Mouse (Mus musculus): Measurements from ENCODE around the gene Jph4. TPM values are rescaled to one million over a fixed set of nuclear protein-coding genes. Genes with fewer than 3 reads are reported as not detected.

Gene Jph4
- polyA plus RNA-seq, 1 experiment, result not detected

- H3K36me3 ChIP-seq (ENCODE audit: control insufficient read depth, insufficient read depth), result no peaks in the 10 kb centered on the region
- H3K79me2 ChIP-seq (ENCODE audit: control insufficient read depth, insufficient read depth), result no peaks in the 10 kb centered on the region
- no peak overlapping the region for H3ac ChIP-seq (ENCODE audit: control insufficient read depth, insufficient read length, low read depth)
- H3K27me3 ChIP-seq (ENCODE audit: control insufficient read depth, insufficient read depth, insufficient read length), result peaks cover 54% of the 10 kb centered on the region
- no peaks in the 10 kb centered on the region for H3K79me3 ChIP-seq (ENCODE audit: low read depth)
- no peak overlapping the region for H3K4me3 ChIP-seq (ENCODE audit: insufficient read depth, poor library complexity, severe bottlenecking)
- no peak for TF ChIP-seq MYOD1 (IDR thresholded peaks at IDR 0.05; ENCODE audit: control insufficient read depth, insufficient read length, low read depth)
- no peak for TF ChIP-seq USF1 (IDR thresholded peaks at IDR 0.05; ENCODE audit: low read depth)
- TF ChIP-seq FOSL1 (IDR thresholded peaks at IDR 0.05; ENCODE audit: insufficient read depth, low read length, poor library complexity, severe bottlenecking), result no peak
- no peak for TF ChIP-seq CTCF (IDR thresholded peaks at IDR 0.05; ENCODE audit: control insufficient read depth, insufficient read depth, insufficient read length)
- no peak for TF ChIP-seq MAX (IDR thresholded peaks at IDR 0.05)
- no peak for TF ChIP-seq CEBPB (IDR thresholded peaks at IDR 0.05; ENCODE audit: low read depth)
- TF ChIP-seq MYOG (IDR thresholded peaks at IDR 0.05; ENCODE audit: control insufficient read depth, extremely low read depth, insufficient read length), result no peak
Measured at GRCm38 (mm10) chr14:55114759-55115701, 1.7 kb downstream of the Jph4 start.

DNA sequence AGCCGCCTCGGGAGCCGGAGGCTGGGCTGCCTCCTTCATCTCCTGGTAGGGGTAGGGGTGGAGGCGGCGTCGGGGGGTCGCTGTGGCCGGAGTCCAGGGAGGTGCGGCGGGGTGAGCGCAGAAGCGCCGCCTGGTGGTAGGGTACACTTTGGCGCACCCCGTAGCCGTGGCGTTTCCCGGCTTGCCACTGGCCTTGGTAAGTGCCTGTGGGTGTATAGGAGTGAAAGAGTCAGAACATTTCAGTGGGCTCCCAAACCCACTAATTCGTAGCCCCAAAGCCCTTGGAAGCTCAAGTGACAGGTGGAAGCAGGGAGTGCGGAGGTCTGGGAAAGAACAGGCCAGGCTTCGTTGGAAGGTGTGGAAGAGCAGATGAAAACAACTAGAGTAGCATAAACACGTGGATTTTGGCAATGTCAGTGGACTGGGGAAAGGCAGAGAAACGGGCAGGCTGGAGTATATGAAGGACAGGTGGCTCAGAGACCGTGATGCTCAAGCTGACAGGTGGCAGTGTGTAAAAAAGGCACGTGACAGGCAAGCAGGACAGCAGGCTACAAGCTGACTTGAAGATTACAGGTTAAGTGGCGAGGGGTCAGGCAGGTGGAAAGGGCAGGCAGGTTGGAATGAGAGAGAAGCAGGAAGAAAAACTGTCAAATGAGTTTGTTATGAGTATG, 2.6 kb downstream of the Jph4 start:
- Histone ChIP-seq H3ac (ENCODE audit: control insufficient read depth, insufficient read length, low read depth) (no peak overlapping the region), H3K4me3 (ENCODE audit: insufficient read depth, poor library complexity, severe bottlenecking) (no peak overlapping the region), H3K36me3 (ENCODE audit: control insufficient read depth, insufficient read depth) (no peaks in the 10 kb centered on the region), H3K27me3 (ENCODE audit: control insufficient read depth, insufficient read depth, insufficient read length) (peaks cover 64% of the 10 kb centered on the region), H3K79me2 (ENCODE audit: control insufficient read depth, insufficient read depth) (no peaks in the 10 kb centered on the region), H3K79me3 (ENCODE audit: low read depth) (no peaks in the 10 kb centered on the region)
- TF ChIP-seq FOSL1 (IDR thresholded peaks at IDR 0.05; ENCODE audit: insufficient read depth, low read length, poor library complexity, severe bottlenecking), result no peak
- TF ChIP-seq CTCF (IDR thresholded peaks at IDR 0.05; ENCODE audit: control insufficient read depth, insufficient read depth, insufficient read length), result peak; percentile 44
- no peak for TF ChIP-seq MAX (IDR thresholded peaks at IDR 0.05)
- TF ChIP-seq MYOD1 (IDR thresholded peaks at IDR 0.05; ENCODE audit: control insufficient read depth, insufficient read length, low read depth), result no peak

DNA sequence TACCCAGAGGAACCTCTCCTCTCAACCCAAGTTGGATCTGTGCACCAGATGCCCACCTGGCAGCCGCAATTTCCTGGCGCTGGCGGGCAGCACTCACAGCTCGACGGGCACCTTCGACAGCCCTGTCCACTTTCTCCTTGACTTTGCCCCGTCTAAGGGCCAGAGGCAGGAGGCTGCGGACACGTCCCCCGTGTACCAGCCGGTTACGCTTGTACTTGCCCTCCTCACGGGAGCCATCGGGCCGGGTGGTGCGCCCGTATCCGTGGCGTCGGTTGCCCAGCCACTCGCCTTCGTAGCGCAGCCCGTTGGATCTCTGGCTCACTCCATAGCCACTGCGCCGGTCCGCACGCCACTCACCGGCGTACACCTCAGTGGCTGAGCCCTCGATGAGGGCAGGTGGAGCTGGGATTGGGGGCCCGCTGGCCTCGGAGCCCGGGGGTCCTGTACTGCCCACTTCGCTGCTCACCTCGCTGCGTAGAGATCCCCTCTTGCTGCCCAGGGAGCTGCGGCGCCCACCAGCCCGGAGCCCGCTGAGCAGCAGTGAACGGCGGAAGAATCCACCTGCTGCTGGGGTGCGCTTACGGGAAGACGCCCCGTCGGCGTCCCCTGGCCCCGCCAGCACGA, 3.3 kb downstream of the Jph4 start:
- H3ac ChIP-seq (ENCODE audit: control insufficient read depth, insufficient read length, low read depth), result no peak overlapping the region
- TF ChIP-seq CEBPB (IDR thresholded peaks at IDR 0.05; ENCODE audit: low read depth) (no peak), MAX (IDR thresholded peaks at IDR 0.05) (no peak), USF1 (IDR thresholded peaks at IDR 0.05; ENCODE audit: low read depth) (no peak), MYOD1 (IDR thresholded peaks at IDR 0.05; ENCODE audit: control insufficient read depth, insufficient read length, low read depth) (no peak)
- no peaks in the 10 kb centered on the region for H3K36me3 ChIP-seq (ENCODE audit: control insufficient read depth, insufficient read depth)
- H3K27me3 ChIP-seq (ENCODE audit: control insufficient read depth, insufficient read depth, insufficient read length), result peaks cover 65% of the 10 kb centered on the region
- H3K4me3 ChIP-seq (ENCODE audit: insufficient read depth, poor library complexity, severe bottlenecking), result no peak overlapping the region
- H3K79me3 ChIP-seq (ENCODE audit: low read depth), result no peaks in the 10 kb centered on the region
- no peaks in the 10 kb centered on the region for H3K79me2 ChIP-seq (ENCODE audit: control insufficient read depth, insufficient read depth)

GRCm38 (mm10) chr14:55111720-55112119, 5.0 kb downstream of the Jph4 start:
- Histone ChIP-seq H3ac (ENCODE audit: control insufficient read depth, insufficient read length, low read depth) (no peak overlapping the region), H3K27me3 (ENCODE audit: control insufficient read depth, insufficient read depth, insufficient read length) (peaks cover 62% of the 10 kb centered on the region), H3K79me3 (ENCODE audit: low read depth) (no peaks in the 10 kb centered on the region), H3K79me2 (ENCODE audit: control insufficient read depth, insufficient read depth) (no peaks in the 10 kb centered on the region), H3K36me3 (ENCODE audit: control insufficient read depth, insufficient read depth) (no peaks in the 10 kb centered on the region), H3K4me3 (ENCODE audit: insufficient read depth, poor library complexity, severe bottlenecking) (no peak overlapping the region)
- TF ChIP-seq USF1 (IDR thresholded peaks at IDR 0.05; ENCODE audit: low read depth) (no peak), MAX (IDR thresholded peaks at IDR 0.05) (no peak), CTCF (IDR thresholded peaks at IDR 0.05; ENCODE audit: control insufficient read depth, insufficient read depth, insufficient read length) (no peak), CEBPB (IDR thresholded peaks at IDR 0.05; ENCODE audit: low read depth) (no peak)

- Histone ChIP-seq H3K4me3 (ENCODE audit: insufficient read depth, poor library complexity, severe bottlenecking) (no peak overlapping the region), H3K79me2 (ENCODE audit: control insufficient read depth, insufficient read depth) (no peaks in the 10 kb centered on the region), H3K27me3 (ENCODE audit: control insufficient read depth, insufficient read depth, insufficient read length) (peaks cover 47% of the 10 kb centered on the region), H3K79me3 (ENCODE audit: low read depth) (no peaks in the 10 kb centered on the region), H3ac (ENCODE audit: control insufficient read depth, insufficient read length, low read depth) (no peak overlapping the region), H3K36me3 (ENCODE audit: control insufficient read depth, insufficient read depth) (no peaks in the 10 kb centered on the region)
- no peak for TF ChIP-seq MAX (IDR thresholded peaks at IDR 0.05)
- TF ChIP-seq CEBPB (IDR thresholded peaks at IDR 0.05; ENCODE audit: low read depth), result no peak
- TF ChIP-seq CTCF (IDR thresholded peaks at IDR 0.05; ENCODE audit: control insufficient read depth, insufficient read depth, insufficient read length), result no peak
- no peak for TF ChIP-seq FOSL1 (IDR thresholded peaks at IDR 0.05; ENCODE audit: insufficient read depth, low read length, poor library complexity, severe bottlenecking)
- no peak for TF ChIP-seq USF1 (IDR thresholded peaks at IDR 0.05; ENCODE audit: low read depth)
- TF ChIP-seq MYOD1 (IDR thresholded peaks at IDR 0.05; ENCODE audit: control insufficient read depth, insufficient read length, low read depth), result no peak
- TF ChIP-seq MYOG (IDR thresholded peaks at IDR 0.05; ENCODE audit: control insufficient read depth, extremely low read depth, insufficient read length), result no peak
Measured at GRCm38 (mm10) chr14:55110076-55110475, 6.7 kb downstream of the Jph4 start.
